Mouse (Mus musculus): ENCODE measurements around the gene Trim13. TPM values are rescaled to one million over a fixed set of nuclear protein-coding genes. Genes with fewer than 3 reads are reported as not detected.

Gene Trim13
- total RNA-seq, 4 experiments from 2014 or later: 8.7 to 10.4 (median 9.7) TPM

DNA sequence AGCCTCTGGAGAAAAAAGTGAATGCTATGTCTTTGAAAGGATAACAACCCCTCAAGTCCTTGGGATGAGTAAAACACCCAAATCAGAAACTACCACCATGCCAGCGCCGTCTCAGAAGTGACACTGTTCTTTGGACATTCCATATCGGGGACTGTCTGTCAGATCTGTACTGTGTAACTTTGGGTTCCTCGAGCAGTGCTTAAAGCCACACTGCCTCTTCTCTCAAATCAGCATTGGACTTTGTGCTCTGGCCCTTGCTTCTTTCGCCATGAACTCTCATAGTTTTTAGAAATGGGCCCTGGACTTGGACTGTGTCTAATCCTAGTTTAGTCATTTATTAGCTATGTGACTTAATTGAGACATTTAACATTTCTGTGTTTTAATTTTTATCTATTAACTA lies 13.7 kb downstream of the Trim13 start:
- DNase-seq (ENCODE audit: low spot score in 2 of 2): no peak

DNA sequence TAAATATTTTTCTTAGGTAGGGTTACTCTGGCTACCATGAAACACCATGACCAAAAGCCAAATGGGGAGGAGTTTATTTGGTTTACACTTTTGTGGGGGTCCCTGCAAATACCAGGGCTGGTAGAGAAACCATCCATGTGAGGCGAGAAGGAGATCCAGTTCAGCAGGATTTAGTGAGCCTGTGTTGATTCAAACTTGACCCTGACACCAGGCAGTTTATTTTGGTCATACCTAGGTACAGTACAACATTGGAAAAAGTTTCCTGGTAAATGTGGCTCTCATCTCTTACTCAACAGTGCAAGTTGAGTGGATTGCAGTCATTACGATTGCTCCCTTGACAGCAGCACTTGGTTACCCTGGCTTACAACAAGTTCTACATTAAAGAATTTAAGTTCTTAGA lies 15.3 kb downstream of the Trim13 start:
- DNase-seq (ENCODE audit: low spot score in 2 of 2): no peak

- no peak for DNase-seq (ENCODE audit: low spot score in 2 of 2)
Measured at GRCm38 (mm10) chr14:61620371-61620770, 22.3 kb downstream of the Trim13 start.

DNA sequence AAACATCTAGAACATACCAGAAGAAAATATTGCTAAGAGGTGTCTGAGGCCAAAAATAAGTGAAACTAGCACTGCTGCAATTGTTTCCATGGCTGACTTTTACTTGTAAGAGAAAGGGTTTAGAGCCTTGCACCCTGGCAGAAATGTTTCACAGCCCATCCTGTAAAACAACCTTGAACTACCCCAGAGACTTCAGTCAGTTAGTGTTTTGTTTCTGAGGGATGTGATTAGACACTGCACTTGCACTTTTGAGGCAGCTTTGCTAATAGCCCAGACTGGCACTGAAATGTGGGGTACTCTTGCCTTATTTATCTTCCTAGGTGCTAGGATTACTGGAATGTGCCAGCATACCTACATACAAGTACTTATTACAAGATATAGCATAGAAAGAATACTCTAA lies 37.9 kb downstream of the Trim13 start:
- no peak for DNase-seq (ENCODE audit: low spot score in 2 of 2)

GRCm38 (mm10) chr14:61642668-61643067 lies 44.6 kb downstream of the Trim13 start:
- no peak for DNase-seq (ENCODE audit: low spot score in 2 of 2)

- DNase-seq (ENCODE audit: low spot score in 2 of 2): no peak
Measured at GRCm38 (mm10) chr14:61645547-61645946, 47.5 kb downstream of the Trim13 start.

GRCm38 (mm10) chr14:61647182-61647880 lies 49.3 kb downstream of the Trim13 start:
- peak in 1 of 2 experiments; percentile 18 for DNase-seq (ENCODE audit: low spot score in 2 of 2)

DNA sequence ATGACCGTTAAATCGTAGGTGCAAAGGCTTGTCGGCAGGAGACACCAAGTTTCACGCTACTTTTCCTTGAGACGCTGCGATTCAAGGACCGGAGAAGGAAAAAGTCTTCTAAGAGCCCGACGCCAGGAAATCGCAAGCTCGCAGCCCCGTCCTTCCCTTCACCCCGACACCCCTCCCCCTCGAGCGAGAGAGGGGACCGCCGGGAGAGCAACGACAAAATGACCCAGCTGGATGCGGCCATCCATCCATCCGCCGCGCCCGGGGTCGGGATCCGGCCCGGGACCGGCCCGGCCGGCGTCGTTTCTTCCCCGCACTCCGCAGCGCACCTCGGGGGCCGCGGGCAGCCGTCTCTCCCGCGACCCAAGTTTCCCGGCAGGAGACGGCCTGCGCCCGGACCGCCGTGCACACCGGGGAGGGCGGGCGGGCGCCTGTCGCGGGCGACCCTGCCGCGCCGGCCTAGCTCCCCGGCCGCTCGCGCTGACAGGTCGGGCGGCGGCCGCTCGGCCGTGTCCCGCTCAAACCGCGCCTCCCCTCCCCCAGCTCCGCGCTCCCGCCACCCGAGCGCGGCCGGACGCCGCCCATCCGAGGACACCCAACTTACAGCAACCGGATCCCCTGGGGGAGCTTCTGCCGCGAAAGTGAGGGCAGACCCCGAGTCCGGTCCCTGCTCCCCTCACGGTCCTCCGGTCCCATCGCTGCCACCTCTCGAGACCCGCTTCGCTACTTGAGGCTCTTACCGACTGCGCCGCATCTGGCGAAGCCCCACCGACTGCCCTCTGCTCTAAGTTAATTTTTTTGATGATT lies 50.0 kb downstream of the Trim13 start:
- peak in 1 of 2 experiments; percentile 12 for DNase-seq (ENCODE audit: low spot score in 2 of 2)

DNA sequence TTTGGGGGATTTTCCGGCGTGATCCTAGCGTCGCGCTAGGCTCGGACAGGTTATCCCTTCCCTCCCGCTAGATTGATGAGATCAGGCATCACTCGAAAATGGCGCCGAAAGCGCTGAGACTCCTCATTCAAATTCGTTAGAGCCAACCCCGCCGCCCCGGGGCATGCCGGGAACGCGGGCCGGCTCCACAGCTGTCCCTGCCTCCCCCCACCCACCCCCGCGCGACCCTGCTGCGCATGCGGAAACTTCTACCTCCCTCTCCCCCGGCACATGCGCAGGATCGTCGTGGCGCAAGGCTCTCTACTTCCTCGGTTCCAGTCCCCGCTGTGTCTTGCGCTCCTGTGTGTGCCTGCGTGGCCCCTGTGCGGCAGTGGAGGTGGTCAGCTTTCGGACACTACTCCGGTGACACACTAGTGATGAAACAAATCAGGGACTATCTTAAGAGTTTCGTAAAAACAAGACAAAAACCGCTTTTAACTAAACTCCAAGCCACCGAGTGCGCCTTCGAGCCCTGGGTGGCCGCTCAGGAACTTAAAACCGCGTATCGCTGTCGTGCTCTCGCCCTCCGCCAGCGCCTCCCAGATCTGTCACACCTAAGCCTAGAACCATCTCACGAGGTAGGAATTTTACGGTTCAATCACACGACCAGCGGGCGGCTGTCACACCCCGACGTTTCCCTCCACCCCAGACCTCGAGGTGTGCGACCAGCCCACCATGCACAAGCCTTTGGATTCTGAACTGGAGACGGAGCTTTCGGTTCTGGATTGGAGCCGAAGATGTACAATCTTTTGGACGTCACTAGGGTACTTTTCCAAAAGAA lies 50.8 kb downstream of the Trim13 start:
- peak; percentile 92 to 95 for DNase-seq (ENCODE audit: low spot score in 2 of 2)

DNA sequence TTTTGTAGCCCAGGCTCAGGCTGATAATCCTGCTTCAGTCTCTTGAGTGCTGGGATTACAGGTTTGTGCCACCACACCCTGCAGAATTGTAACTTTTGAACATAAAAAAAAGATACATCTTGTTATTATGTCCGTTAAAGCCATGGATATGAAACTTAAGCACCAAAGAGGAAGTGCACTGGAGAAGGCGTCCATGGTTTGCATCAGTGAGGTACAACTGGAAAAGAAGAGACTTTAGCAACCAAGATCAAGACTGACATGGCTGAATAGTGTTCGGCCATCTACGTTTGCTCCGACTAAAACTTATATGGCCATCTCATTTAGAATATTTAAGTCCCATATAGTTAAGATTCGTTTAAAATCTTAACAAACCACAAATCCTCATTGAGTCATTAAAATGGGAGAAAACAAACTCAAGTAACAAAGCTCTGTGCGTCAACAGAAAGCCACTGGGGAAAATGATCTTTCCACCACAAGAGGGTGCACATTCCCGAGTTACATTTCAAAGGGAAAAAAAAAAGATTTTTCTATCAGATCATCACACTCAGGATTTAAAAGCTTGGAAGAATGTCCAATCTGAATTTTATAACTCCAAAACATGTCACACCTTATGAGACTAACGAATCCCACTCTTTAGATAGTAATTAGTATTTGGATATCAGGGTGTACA lies 52.4 kb downstream of the Trim13 start:
- no peak for DNase-seq (ENCODE audit: low spot score in 2 of 2)

Small RNA genes within 50 kb of the gene (microRNA-seq; reads per million reads assigned to microRNA genes)
- gene Mir15a (1,127 reads per million, percentile 81 among the genes with 10 or more reads in this experiment), gene Mir16-1 (1,119 reads per million, percentile 81 among the genes with 10 or more reads in this experiment)

Other genes starting within 250 kb of the Trim13 start
- gene Ebpl, start 237.8 kb upstream of the Trim13 start, total RNA-seq (2022): 1 to 10 TPM in 3 of 4 experiments, under 1 TPM in 1; 0.99 to 1.5 (median 1.2) TPM
- 100 to 1,000 TPM; 113 to 141 (median 124) TPM for gene Kpna3, start 158.4 kb upstream of the Trim13 start, total RNA-seq (2022)
- 10 to 100 TPM; 48.0 to 64.3 (median 54.5) TPM for gene Spryd7, start 41.4 kb upstream of the Trim13 start, total RNA-seq (2022)
- under 1 TPM in 2 of 4 experiments, not detected in 2; 0.12 to 0.34 TPM for gene Kcnrg, start 9.2 kb downstream of the Trim13 start, total RNA-seq (2022)